Mouse (Mus musculus) lung, postnatal 0 days (tissue): ENCODE measurements around the gene Tsen34. TPM values are rescaled to one million over a fixed set of nuclear protein-coding genes. Genes with fewer than 3 reads are reported as not detected.
"Not testable (repeated sequence)": the region's sequence is repeated elsewhere in the genome, so short reads cannot be mapped to it uniquely, and the experiment has no call there.

ENCODE experiments used
- ATAC-seq: fragments of 200-750 bp; cut with Nextera tagmentation; 2 replicates; pipeline ENCODE4 v1.8.0; 2017; ENCODE audit warnings: moderate library complexity
- DNase-seq: peaks from one replicate; pipeline ENCODE4 v3.0.0-alpha.2; 2016; ENCODE audit warnings: low spot score
- H3K27ac ChIP-seq: fragments of 300-500 bp; sonication (generic); 2 replicates; pipeline ENCODE4 v1.5.1; 2014; ENCODE audit warnings: antibody characterized with exemption, mild to moderate bottlenecking, low read length, mixed read lengths
- H3K27me3 ChIP-seq: fragments of 300-500 bp; sonication (generic); replicated peaks from 2 replicates; pipeline ENCODE4 v1.6.1; 2014; ENCODE audit warnings: low read length, mixed read lengths; ENCODE audit not compliant: insufficient read depth
- H3K36me3 ChIP-seq: fragments of 300-500 bp; sonication (generic); 2 replicates; pipeline ENCODE4 v1.6.1; 2014; ENCODE audit warnings: low read length, mixed read lengths; ENCODE audit not compliant: insufficient read depth
- H3K4me1 ChIP-seq: fragments of 300-500 bp; sonication (generic); 2 replicates; pipeline ENCODE4 v1.6.1; 2014; ENCODE audit warnings: antibody characterized with exemption, low read depth, low read length, mixed read lengths; ENCODE audit not compliant: insufficient read depth
- H3K4me2 ChIP-seq: fragments of 300-500 bp; sonication (generic); replicated peaks from 2 replicates; pipeline ENCODE4 v1.6.1; 2014; ENCODE audit warnings: low read depth, mild to moderate bottlenecking, low read length, moderate library complexity, mixed read lengths
- H3K4me3 ChIP-seq: fragments of 300-500 bp; sonication (generic); 2 replicates; pipeline ENCODE4 v1.5.1; 2014; ENCODE audit warnings: low read depth, low read length
- H3K9ac ChIP-seq: fragments of 300-500 bp; sonication (generic); replicated peaks from 2 replicates; pipeline ENCODE4 v1.6.1; 2014; ENCODE audit warnings: low read depth, mild to moderate bottlenecking
- H3K9me3 ChIP-seq: fragments of 300-500 bp; sonication (generic); 2 replicates; pipeline ENCODE4 v1.6.1; 2016; ENCODE audit warnings: low read length, mixed read lengths
- CTCF ChIP-seq: IDR thresholded peaks from 2 replicates; pipeline ENCODE4 v1.5.1; 2016; ENCODE audit warnings: antibody characterized with exemption, mild to moderate bottlenecking
- EP300 ChIP-seq: IDR thresholded peaks from 2 replicates; pipeline ENCODE4 v1.6.1; 2016; ENCODE audit warnings: antibody characterized with exemption, mild to moderate bottlenecking, control low read depth
- WGBS: fragments of 180-500 bp; shearing (Covaris S2); extraction: QIAGEN DNeasy Blood & Tissue Kit; methylation state at CpG from one replicate; pipeline ENCODE4 v1.1.7; 2014; 5-methylcytosine and 5-hydroxymethylcytosine counted together
- polyA plus RNA-seq: library from polyadenylated mRNA; unstranded; fragments of >200 nt; fragmentation: Nextera tagmentation; extraction: Ambion mirVana; gene quantifications from 2 replicates; pipeline ENCODE4 v1.2.1, GENCODE M21; 2015

Tsen34 gene
- polyA plus RNA-seq, 1 experiment from 2014 or later = 155 TPM

DNA sequence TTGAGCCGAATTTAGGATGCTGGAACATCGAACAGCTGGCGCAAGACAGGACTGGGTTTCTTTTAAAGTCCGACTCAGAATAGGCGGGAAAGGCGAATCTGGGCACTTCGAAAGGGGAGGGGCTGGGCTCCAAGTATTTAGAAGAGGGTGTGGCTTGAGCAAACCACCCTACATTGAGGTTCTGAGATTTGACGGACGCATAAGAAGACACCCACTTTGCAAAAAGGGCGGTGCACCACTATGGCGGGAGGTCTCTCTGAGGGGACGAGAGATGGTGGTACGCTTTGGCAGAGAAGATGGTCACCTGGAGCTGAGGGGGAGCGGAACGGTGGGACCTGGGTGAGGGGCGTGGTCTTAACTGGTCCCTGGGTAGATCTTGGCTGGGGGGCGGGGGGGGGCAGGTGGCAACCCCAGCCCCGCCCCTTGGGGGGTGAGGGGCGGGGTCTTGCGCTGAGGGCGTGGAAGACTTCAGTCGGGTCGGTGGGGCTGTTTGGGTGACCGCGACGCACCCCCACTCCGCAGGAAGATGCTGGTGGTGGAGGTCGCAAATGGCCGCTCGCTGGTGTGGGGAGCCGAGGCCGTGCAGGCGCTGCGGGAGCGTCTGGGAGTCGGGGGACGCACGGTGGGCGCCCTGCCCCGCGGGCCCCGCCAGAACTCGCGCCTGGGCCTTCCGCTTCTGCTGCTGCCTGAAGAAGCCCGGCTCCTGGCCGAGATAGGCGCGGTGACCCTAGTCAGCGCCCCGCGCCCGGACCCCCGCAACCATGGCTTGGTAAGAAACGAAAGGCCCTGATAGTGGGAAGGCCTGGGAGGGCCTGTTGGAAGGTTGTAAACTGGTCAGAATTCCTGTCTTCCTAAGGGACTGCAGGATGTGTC is 1.6 kb downstream of the Tsen34 start:
- peak; percentile 56 for ATAC-seq
- Histone ChIP-seq H3K4me1 (0 out of 2 replicates have a peak, but pooled peaks cover 3% of the 10 kb centered on the region), H3K9ac (peak overlapping the region; percentile 71), H3K27me3 (no peaks in the 10 kb centered on the region), H3K27ac (peak overlapping the region; percentile 94), H3K4me2 (peak overlapping the region; percentile 96), H3K9me3 (no peaks in the 10 kb centered on the region), H3K36me3 (peaks cover 5% of the 10 kb centered on the region; the same call in 1 of the 2 replicates), H3K4me3 (peak overlapping the region; percentile 75)
- peak; percentile 97 for DNase-seq
- TF ChIP-seq CTCF (no peak), EP300 (no peak)
- WGBS = 1% methylated on average over 45 of the region's 55 CpGs

- H3K9me3 ChIP-seq, H3K4me1 ChIP-seq, ATAC-seq, H3K27me3 ChIP-seq, H3K36me3 ChIP-seq: not testable (repeated sequence)
- Histone ChIP-seq H3K9ac (peak overlapping the region; percentile 71), H3K4me2 (peak overlapping the region; percentile 96), H3K4me3 (peak overlapping the region; percentile 75), H3K27ac (peak overlapping the region; percentile 94)
- WGBS = 5% methylated on average over 9 of the region's 9 CpGs
- DNase-seq = peak; percentile 20
Observed at GRCm38 (mm10) chr7:3694949-3695305, 2.3 kb downstream of the Tsen34 start.

DNA sequence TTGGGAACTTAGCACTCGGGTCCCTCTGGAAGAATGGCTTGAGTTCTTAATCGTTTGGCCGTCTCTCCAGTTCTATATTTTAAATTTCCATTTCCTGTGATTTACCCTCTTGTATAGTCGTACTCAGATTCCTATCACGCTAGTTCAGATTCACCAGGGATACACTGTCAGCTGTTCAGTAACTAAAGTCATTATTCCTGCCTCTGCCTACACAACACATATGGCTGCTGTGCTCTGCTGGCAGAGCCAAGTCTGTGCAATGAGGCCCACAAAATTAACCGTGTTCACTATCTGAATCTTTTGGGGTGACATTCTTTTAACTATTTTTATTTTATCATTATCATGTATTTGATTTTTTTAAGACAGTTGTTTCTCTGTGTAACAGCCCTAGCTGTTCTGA is 5.8 kb downstream of the Tsen34 start:
- WGBS = 91% methylated on average over 6 of the region's 6 CpGs
- TF ChIP-seq CTCF = no peak
- no peak for TF ChIP-seq EP300
- H3K27me3 ChIP-seq = no peaks in the 10 kb centered on the region
- peaks cover 5% of the 10 kb centered on the region; the same call in 1 of the 2 replicates for H3K36me3 ChIP-seq
- no peak overlapping the region for H3K4me3 ChIP-seq
- H3K4me1 ChIP-seq = peaks cover 1% of the 10 kb centered on the region; the same call in 1 of the 2 replicates
- no peak for ATAC-seq
- no peak overlapping the region for H3K9ac ChIP-seq
- DNase-seq = no peak
- H3K4me2 ChIP-seq = no peak overlapping the region
- no peaks in the 10 kb centered on the region for H3K9me3 ChIP-seq
- no peak overlapping the region for H3K27ac ChIP-seq

DNA sequence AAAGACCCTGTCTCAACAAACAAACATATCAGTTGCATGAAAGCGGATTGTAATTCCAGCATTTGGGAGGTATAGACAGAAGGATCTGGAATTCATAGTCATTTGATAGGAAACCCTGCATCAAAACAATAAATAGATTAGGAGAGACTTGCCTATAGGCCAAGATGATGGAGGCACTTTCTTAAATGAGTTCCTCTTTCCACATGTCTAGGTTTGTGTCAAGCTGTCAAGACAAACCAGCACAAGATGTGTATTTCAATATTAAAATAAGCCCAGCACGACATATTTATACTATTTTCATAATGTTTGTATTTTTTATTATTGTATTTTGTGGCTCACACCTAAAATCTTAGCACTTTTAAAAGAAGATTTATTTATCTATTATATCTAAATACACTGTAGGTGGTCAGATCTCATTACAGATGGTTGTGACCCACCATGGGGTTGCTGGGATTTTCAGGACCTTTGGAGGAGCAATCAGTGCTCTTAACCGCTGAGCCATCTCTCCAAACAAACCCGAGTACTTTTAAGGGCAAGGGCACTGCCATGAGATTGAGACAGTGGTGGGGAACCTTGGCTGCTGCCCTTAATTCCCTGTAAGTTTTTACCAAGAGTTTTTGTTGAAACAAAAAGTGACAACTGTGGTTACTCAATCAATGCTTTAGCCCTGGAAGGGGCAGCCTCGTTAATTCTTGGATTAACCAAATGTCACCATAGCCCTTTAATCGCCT is 10.7 kb downstream of the Tsen34 start:
- H3K9ac ChIP-seq = peak overlapping the region; percentile 24; the same call in 1 of the 2 replicates
- peaks cover 9% of the 10 kb centered on the region; the same call in 1 of the 2 replicates for H3K36me3 ChIP-seq
- DNase-seq = no peak

GRCm38 (mm10) chr7:3703879-3704441 is 11.3 kb downstream of the Tsen34 start, which contains the start of gene Rps9:
Gene Rps9, plus strand, starts transcription at chr7:3703993.
- peak; percentile 49 for TF ChIP-seq CTCF
- TF ChIP-seq EP300 = no peak; the same call in 1 of the 2 replicates
- Histone ChIP-seq H3K9me3 (no peaks in the 10 kb centered on the region), H3K27ac (peak within 1 kb of the TSS; percentile 88), H3K27me3 (no peaks in the 10 kb centered on the region), H3K36me3 (peaks cover 9% of the 10 kb centered on the region; the same call in 1 of the 2 replicates), H3K4me1 (peaks cover 13% of the 10 kb centered on the region; the same call in 1 of the 2 replicates), H3K9ac (peak within 1 kb of the TSS; percentile 45), H3K4me2 (peak within 1 kb of the TSS; percentile 88), H3K4me3 (peak within 1 kb of the TSS; percentile 66)
- DNase-seq (peak; percentile 99), ATAC-seq (peak; percentile 96)
- WGBS = 1% methylated on average over 42 of the region's 42 CpGs

More for the DNA sequence above, 10.7 kb downstream of the Tsen34 start:
- TF ChIP-seq CTCF (no peak), EP300 (no peak)
- Histone ChIP-seq H3K27ac (peak overlapping the region; percentile 88; the same call in 1 of the 2 replicates), H3K4me2 (peak overlapping the region; percentile 88), H3K4me1 (peaks cover 13% of the 10 kb centered on the region; the same call in 1 of the 2 replicates), H3K27me3 (no peaks in the 10 kb centered on the region), H3K4me3 (peak overlapping the region; percentile 66), H3K9me3 (no peaks in the 10 kb centered on the region)
- WGBS = 18% methylated on average over 6 of the region's 6 CpGs
- ATAC-seq = peak; percentile 33

- H3K4me2 ChIP-seq = peak overlapping the region; percentile 88
- no peaks in the 10 kb centered on the region for H3K27me3 ChIP-seq
- peaks cover 9% of the 10 kb centered on the region; the same call in 1 of the 2 replicates for H3K36me3 ChIP-seq
- no peaks in the 10 kb centered on the region for H3K9me3 ChIP-seq
- ATAC-seq (peak; percentile 53), DNase-seq (no peak)
- H3K4me1 ChIP-seq = peaks cover 13% of the 10 kb centered on the region; the same call in 1 of the 2 replicates
- H3K4me3 ChIP-seq = peak overlapping the region; percentile 66
- peak overlapping the region; percentile 45 for H3K9ac ChIP-seq
- WGBS = under 1% methylated on average over 20 of the region's 20 CpGs
- TF ChIP-seq CTCF (no peak), EP300 (no peak)
- H3K27ac ChIP-seq = peak overlapping the region; percentile 88
Observed at GRCm38 (mm10) chr7:3704475-3704874, 11.8 kb downstream of the Tsen34 start.

- 2% methylated on average over 5 of the region's 7 CpGs for WGBS
- not testable (repeated sequence) for H3K27ac ChIP-seq
Observed at GRCm38 (mm10) chr7:3705461-3705860, 12.8 kb downstream of the Tsen34 start.

More at GRCm38 (mm10) chr7:3705461-3705860, 12.8 kb downstream of the Tsen34 start:
- peak overlapping the region; percentile 88 for H3K4me2 ChIP-seq
- H3K4me3 ChIP-seq = peak overlapping the region; percentile 66
- H3K4me1 ChIP-seq = peaks cover 13% of the 10 kb centered on the region; the same call in 1 of the 2 replicates
- H3K9ac ChIP-seq = peak overlapping the region; percentile 45
- not testable (repeated sequence) for H3K36me3 ChIP-seq, H3K27me3 ChIP-seq, ATAC-seq, H3K9me3 ChIP-seq
- DNase-seq = peak; percentile 14
